Mouse (Mus musculus) neural tube, embryonic 13.5 days (tissue): ENCODE measurements around the gene Arsj. TPM values are rescaled to one million over a fixed set of nuclear protein-coding genes. Genes with fewer than 3 reads are reported as not detected.

Source experiments
- ATAC-seq: fragments of 200-750 bp; cut with Nextera tagmentation; 2 replicates; pipeline ENCODE4 v1.8.0; 2017; ENCODE audit warnings: low read depth, mild to moderate bottlenecking, moderate TSS enrichment, moderate library complexity
- H3K27ac ChIP-seq: fragments of 300-500 bp; sonication (generic); replicated peaks from 2 replicates; pipeline ENCODE4 v1.5.1; 2015; ENCODE audit warnings: moderate library complexity, mild to moderate bottlenecking, inconsistent platforms
- H3K27me3 ChIP-seq: fragments of 300-500 bp; sonication (generic); 2 replicates; pipeline ENCODE4 v1.6.1; 2015; ENCODE audit warnings: mild to moderate bottlenecking, inconsistent platforms
- H3K36me3 ChIP-seq: fragments of 300-500 bp; sonication (generic); 2 replicates; pipeline ENCODE4 v1.6.1; 2015; ENCODE audit warnings: mild to moderate bottlenecking, inconsistent platforms
- H3K4me1 ChIP-seq: fragments of 300-500 bp; sonication (generic); replicated peaks from 2 replicates; pipeline ENCODE4 v1.6.1; 2015; ENCODE audit warnings: inconsistent platforms
- H3K4me2 ChIP-seq: fragments of 300-500 bp; sonication (generic); 2 replicates; pipeline ENCODE4 v1.6.1; 2015; ENCODE audit warnings: inconsistent platforms, mild to moderate bottlenecking, moderate library complexity
- H3K4me3 ChIP-seq: fragments of 300-500 bp; sonication (generic); 2 replicates; pipeline ENCODE4 v1.5.1; 2015; ENCODE audit warnings: mild to moderate bottlenecking, inconsistent platforms
- H3K9ac ChIP-seq: fragments of 300-500 bp; sonication (generic); 2 replicates; pipeline ENCODE4 v1.6.1; 2015; ENCODE audit warnings: moderate library complexity, mild to moderate bottlenecking, inconsistent platforms
- H3K9me3 ChIP-seq: fragments of 300-500 bp; sonication (generic); 2 replicates; pipeline ENCODE4 v1.6.1; 2016; ENCODE audit warnings: inconsistent platforms
- WGBS: fragments of 180-500 bp; shearing (Covaris S2); methylation state at CpG from one replicate; pipeline ENCODE4 v1.1.7; 2015; 5-methylcytosine and 5-hydroxymethylcytosine counted together
- polyA plus RNA-seq: library from polyadenylated mRNA; unstranded; fragments of >200 nt; fragmentation: Nextera tagmentation; extraction: Ambion mirVana; gene quantifications from 2 replicates; pipeline ENCODE4 v1.2.1, GENCODE M21; 2015

Arsj gene
- polyA plus RNA-seq, 1 experiment from 2014 or later, result 0.39 TPM

GRCm38 (mm10) chr3:126439331-126439730 is 75.8 kb downstream of the Arsj start:
- Histone ChIP-seq H3K9me3 (no peaks in the 10 kb centered on the region), H3K4me1 (no peaks in the 10 kb centered on the region), H3K27ac (no peak overlapping the region), H3K36me3 (no peaks in the 10 kb centered on the region), H3K27me3 (no peaks in the 10 kb centered on the region), H3K4me3 (no peak overlapping the region), H3K4me2 (no peak overlapping the region), H3K9ac (no peak overlapping the region)
- no peak for ATAC-seq
- 83% methylated on average over 6 of the region's 6 CpGs for WGBS

- Histone ChIP-seq H3K4me3 (no peak overlapping the region), H3K27me3 (no peaks in the 10 kb centered on the region), H3K36me3 (no peaks in the 10 kb centered on the region), H3K27ac (no peak overlapping the region), H3K9ac (no peak overlapping the region), H3K9me3 (no peaks in the 10 kb centered on the region), H3K4me2 (no peak overlapping the region), H3K4me1 (no peaks in the 10 kb centered on the region)
- no peak for ATAC-seq
- WGBS, result 68% methylated on average over 6 of the region's 6 CpGs
Measured at GRCm38 (mm10) chr3:126449058-126449457, 85.6 kb downstream of the Arsj start.

- H3K4me2 ChIP-seq, result no peak overlapping the region
- no peak overlapping the region for H3K9ac ChIP-seq
- H3K4me1 ChIP-seq, result no peaks in the 10 kb centered on the region
- H3K27me3 ChIP-seq, result no peaks in the 10 kb centered on the region
- H3K4me3 ChIP-seq, result no peak overlapping the region
- H3K9me3 ChIP-seq, result no peaks in the 10 kb centered on the region
- ATAC-seq, result no peak
- H3K36me3 ChIP-seq, result no peaks in the 10 kb centered on the region
- no peak overlapping the region for H3K27ac ChIP-seq
- 50% methylated on average over 2 of the region's 2 CpGs for WGBS
Measured at GRCm38 (mm10) chr3:126449515-126449914, 86.0 kb downstream of the Arsj start.

GRCm38 (mm10) chr3:126455787-126456482 is 92.5 kb downstream of the Arsj start:
- Histone ChIP-seq H3K9me3 (no peaks in the 10 kb centered on the region), H3K9ac (no peak overlapping the region), H3K4me2 (no peak overlapping the region), H3K36me3 (no peaks in the 10 kb centered on the region), H3K27ac (peak overlapping the region; percentile 52), H3K4me1 (no peaks in the 10 kb centered on the region), H3K27me3 (no peaks in the 10 kb centered on the region), H3K4me3 (no peak overlapping the region)
- WGBS, result 45% methylated on average over 7 of the region's 7 CpGs
- peak; percentile 47 for ATAC-seq

GRCm38 (mm10) chr3:126463119-126463815 is 99.8 kb downstream of the Arsj start:
- Histone ChIP-seq H3K27ac (no peak overlapping the region), H3K27me3 (no peaks in the 10 kb centered on the region), H3K4me2 (no peak overlapping the region), H3K9me3 (no peaks in the 10 kb centered on the region), H3K36me3 (no peaks in the 10 kb centered on the region), H3K4me3 (no peak overlapping the region), H3K9ac (no peak overlapping the region), H3K4me1 (no peaks in the 10 kb centered on the region)
- no peak for ATAC-seq
- 76% methylated on average over 4 of the region's 4 CpGs for WGBS

- no peak overlapping the region for H3K4me3 ChIP-seq
- no peak for ATAC-seq
- WGBS, result 10% methylated on average over 2 of the region's 2 CpGs
- H3K27ac ChIP-seq, result no peak overlapping the region
- H3K9ac ChIP-seq, result no peak overlapping the region
- no peak overlapping the region for H3K4me2 ChIP-seq
- no peaks in the 10 kb centered on the region for H3K27me3 ChIP-seq
- no peaks in the 10 kb centered on the region for H3K9me3 ChIP-seq
- H3K4me1 ChIP-seq, result no peaks in the 10 kb centered on the region
- H3K36me3 ChIP-seq, result no peaks in the 10 kb centered on the region
Measured at GRCm38 (mm10) chr3:126464262-126464661, 100.8 kb downstream of the Arsj start.

Other genes with a start within 250 kb of the Arsj start
- 60.4 and 66.7 TPM in 2 replicates for gene Camk2d, start 232.6 kb downstream of the Arsj start, polyA plus RNA-seq